Mouse (Mus musculus) retina, embryonic 14.5 days (tissue): ENCODE results near the gene Ptprc.

Experiments
- DNase-seq: peaks from one replicate; pipeline ENCODE4 v3.0.0-alpha.2; 2015; ENCODE audit warnings: low spot score

Ptprc gene

DNA sequence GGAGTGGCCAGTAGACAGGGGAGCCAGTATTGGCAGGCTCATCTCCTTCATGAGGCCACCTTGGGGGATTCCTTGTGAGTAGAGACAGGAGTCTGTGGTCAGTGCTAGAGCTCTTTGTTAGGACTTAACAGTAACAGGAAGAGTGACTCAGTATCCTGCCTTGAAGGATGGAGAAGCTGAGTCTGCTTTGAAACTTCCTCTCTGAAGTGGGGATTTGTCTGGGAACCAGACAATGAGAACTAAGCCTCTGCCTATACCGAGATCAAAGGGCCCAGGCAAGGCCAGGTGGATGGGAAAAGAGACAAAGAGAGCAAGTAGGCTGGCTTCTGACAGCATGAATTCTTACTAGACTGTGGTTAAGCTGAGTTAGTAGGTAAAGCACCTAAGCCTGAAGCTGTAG lies 136.3 kb downstream of the Ptprc start:
- no peak for DNase-seq

DNA sequence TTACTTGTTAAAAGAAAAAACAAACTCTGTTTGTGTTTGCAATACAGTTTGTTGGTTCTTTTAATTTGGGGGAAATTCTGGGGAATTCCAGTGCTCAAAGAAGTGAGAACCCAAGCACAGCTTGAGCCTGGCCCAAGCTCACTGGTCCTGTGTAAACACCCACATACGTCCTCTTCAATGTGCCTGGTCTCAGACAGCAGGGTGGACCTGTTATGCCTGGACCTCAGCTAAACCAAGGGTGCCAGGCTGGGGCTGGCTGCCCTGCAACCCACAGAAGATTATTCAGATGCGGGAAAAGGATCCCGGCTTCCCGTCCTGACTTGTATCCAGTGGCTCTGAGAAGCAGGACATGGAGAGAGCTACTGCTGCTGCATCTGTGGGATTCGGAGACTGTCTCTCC lies 138.0 kb downstream of the Ptprc start:
- no peak for DNase-seq

DNA sequence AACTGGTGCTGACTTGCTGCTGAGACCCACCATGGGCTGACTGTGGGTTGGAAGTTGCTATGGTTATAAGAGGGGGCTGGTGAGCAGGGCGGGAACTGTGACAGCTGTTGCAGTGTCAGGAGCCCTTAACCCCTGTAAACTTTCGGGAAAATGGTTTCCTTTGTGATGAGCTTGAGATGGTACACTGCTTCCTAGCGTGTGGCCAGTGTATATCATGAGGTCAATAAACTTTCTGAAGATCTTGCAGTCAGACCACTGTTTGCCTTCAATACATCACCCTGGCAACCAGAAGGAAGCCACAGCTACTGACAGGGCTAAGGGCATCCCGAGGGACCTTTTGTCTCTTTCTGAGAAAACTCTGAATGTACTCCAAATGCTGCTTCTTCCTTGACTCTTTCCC lies 145.9 kb downstream of the Ptprc start:
- peak; percentile 27 for DNase-seq

DNA sequence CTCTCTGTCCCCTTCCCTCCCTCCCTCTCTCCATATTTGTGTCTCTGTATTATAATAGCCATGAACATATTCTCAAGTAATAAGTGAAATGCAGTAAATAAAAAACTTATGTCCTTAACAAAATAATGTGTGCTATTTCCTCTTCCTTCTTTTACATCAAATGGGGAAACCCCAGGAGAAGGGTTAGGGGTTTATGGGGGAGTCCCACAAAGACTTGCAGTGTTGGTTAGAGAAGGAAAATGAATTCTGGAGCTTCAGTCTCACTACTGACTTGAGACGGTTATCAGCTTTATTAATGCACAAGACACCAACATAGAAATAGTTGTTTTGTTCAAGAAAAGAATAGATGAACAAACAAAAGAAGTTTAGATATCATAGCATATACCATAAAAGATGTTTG lies 150.2 kb downstream of the Ptprc start:
- DNase-seq, result no peak

DNA sequence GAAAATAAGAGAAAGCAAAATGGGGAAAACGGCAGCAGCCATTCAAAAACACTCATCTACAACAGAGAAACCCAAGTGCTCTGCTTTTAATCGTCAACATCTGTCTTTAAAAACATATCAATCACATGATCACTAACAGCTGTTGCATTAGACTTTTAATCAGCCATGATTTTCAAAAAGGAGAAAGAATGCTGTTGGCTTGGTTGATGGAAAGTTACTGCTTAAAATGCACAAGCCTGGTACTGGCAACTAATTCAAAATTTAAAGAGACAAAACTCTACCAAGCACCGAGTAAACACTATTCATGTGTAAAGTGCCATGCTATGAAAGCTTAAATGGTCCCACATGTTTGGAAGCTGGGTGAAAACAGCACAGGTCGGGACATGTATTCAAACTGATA lies 151.9 kb downstream of the Ptprc start:
- DNase-seq, result no peak

DNA sequence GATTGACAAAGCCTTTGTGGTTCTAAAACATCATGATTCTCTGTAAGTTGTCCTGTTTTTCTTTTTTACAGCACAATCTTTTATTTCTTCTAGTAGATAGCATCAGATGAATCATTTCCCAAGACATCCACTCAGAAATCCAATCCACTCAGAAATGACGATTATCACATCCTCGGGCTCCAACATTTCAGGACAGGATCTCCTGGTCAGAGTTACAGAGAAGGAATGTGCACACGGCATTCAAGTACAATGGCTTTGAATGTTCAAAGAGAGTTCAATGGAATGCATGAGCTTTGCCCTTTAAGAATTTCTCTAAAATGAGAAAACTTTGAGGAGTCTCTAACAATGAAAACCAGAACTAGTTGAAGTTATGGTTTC lies 152.6 kb downstream of the Ptprc start:
- no peak for DNase-seq

DNA sequence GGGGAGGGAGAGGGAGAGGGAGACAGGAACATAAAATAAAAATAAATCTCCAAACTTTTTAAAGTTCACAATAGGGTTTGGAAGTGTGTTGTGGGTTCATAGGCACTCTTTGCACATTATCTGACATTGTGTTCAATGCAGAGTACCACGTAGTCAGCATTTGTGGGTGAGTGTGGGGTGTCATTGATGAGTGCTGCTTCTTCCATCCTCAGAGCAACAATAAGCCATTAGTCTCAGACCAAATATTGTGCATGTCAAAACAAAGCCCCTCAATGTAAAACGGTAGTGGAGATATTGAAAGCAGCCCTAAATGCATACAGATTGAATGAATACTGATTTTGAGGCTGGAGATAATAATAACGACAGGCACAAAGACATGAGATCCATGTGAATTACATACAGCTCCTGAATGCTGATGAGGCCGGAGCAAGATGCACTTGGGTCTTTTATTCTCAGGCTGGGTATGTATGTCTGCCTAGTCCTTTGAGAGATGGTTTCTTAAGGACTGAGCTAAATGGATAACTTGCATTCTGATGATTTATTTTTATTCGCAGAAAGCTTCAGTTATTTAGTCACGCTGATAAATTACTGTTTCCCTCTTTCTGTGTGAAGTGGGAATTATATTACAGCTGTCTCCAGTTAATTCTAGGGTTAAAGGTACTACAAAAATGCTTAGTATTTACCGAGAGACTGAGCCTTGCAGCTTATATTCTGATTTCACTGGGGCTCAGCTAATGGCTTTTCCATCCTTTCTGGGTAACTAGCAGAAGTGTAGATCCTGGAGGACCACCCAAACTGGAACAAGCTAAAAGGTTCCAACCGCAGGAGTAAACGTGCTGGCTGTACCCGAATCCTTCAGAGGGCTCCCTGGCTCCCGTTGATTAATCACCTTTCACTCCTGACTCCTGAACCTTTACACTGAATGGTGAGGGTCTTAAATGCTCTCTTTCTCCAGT lies 153.3 kb downstream of the Ptprc start:
- DNase-seq, result no peak
